Mouse (Mus musculus) MEL (cell line): ENCODE data around the gene Plxdc2. TPM values are rescaled to one million over a fixed set of nuclear protein-coding genes. Genes with fewer than 3 reads are reported as not detected.

ENCODE experiments used
- DNase-seq: peaks from one replicate; pipeline ENCODE4 v3.0.0; 2011; ENCODE audit warnings: low read depth, low spot score
- H3K27ac ChIP-seq: 2 replicates; pipeline ENCODE4 v1.5.1; 2012; ENCODE audit warnings: low read depth, mild to moderate bottlenecking, control low read depth, low read length, moderate library complexity; ENCODE audit not compliant: control insufficient read depth
- H3K27me3 ChIP-seq, 2 experiments: fragments of 150-350 bp in 1 of 2; sonication (generic) in 1 of 2; 2 replicates each; pipeline ENCODE4 v1.6.1; 2012; ENCODE audit warnings: low read length in 2 of 2, mild to moderate bottlenecking in 2 of 2, improper control_type of control experiment in 1 of 2, moderate library complexity in 1 of 2; ENCODE audit not compliant: insufficient read depth in 2 of 2, control insufficient read depth in 1 of 2
- H3K36me3 ChIP-seq, 2 experiments: 2 replicates each; pipeline ENCODE4 v1.6.1; 2012 to 2014; ENCODE audit warnings: low read length in 2 of 2, improper control_type of control experiment in 1 of 2, inconsistent platforms in 1 of 2, mild to moderate bottlenecking in 1 of 2; ENCODE audit not compliant: insufficient read depth in 2 of 2, control insufficient read depth in 1 of 2
- H3K4me1 ChIP-seq, 2 experiments: fragments of 150-350 bp in 1 of 2; sonication (generic) in 1 of 2; 2 replicates each; pipeline ENCODE4 v1.6.1; 2012; ENCODE audit warnings: low read length in 2 of 2, improper control_type of control experiment in 1 of 2, mild to moderate bottlenecking in 1 of 2; ENCODE audit not compliant: insufficient read depth in 2 of 2, control insufficient read depth in 1 of 2
- H3K4me3 ChIP-seq, 2 experiments: fragments of 150-350 bp in 1 of 2; sonication (generic) in 1 of 2; 2 replicates each; pipeline ENCODE4 v1.5.1; 2012; ENCODE audit warnings: low read depth in 2 of 2, low read length in 2 of 2, mild to moderate bottlenecking in 2 of 2, moderate library complexity in 2 of 2, control low read depth in 1 of 2, improper control_type of control experiment in 1 of 2; ENCODE audit not compliant: control insufficient read depth in 1 of 2, insufficient read depth in 1 of 2
- H3K79me2 ChIP-seq: 2 replicates; pipeline ENCODE4 v1.6.1; 2012; ENCODE audit warnings: mild to moderate bottlenecking, low read length, moderate library complexity; ENCODE audit not compliant: control insufficient read depth, poor library complexity, insufficient read depth
- H3K9ac ChIP-seq: 2 replicates; pipeline ENCODE4 v1.6.1; 2012; ENCODE audit warnings: low read depth, mild to moderate bottlenecking, control low read depth, low read length, moderate library complexity; ENCODE audit not compliant: control insufficient read depth, poor library complexity, severe bottlenecking
- H3K9me3 ChIP-seq: fragments of 150-350 bp; sonication (generic); replicated peaks from 2 replicates; pipeline ENCODE4 v1.6.1; 2012; ENCODE audit warnings: mild to moderate bottlenecking, low read length, improper control_type of control experiment, moderate library complexity; ENCODE audit not compliant: insufficient read depth
- ELF1 ChIP-seq: IDR thresholded peaks from 2 replicates; pipeline ENCODE4 v1.6.1; 2014; ENCODE audit warnings: low read depth, mild to moderate bottlenecking, inconsistent platforms, low read length, improper control_type of control experiment, moderate library complexity
- ETS1 ChIP-seq: IDR thresholded peaks from 2 replicates; pipeline ENCODE4 v1.6.1; 2012; ENCODE audit warnings: low read depth, mild to moderate bottlenecking, inconsistent platforms, low read length, improper control_type of control experiment, moderate library complexity
- HCFC1 ChIP-seq: IDR thresholded peaks from 2 replicates; pipeline ENCODE4 v1.6.1; 2012; ENCODE audit warnings: low read depth, mild to moderate bottlenecking, inconsistent platforms, low read length, improper control_type of control experiment, moderate library complexity
- JUND ChIP-seq: IDR thresholded peaks from 2 replicates; pipeline ENCODE4 v1.6.1; 2011; ENCODE audit warnings: low read depth, mild to moderate bottlenecking, improper control_type of control experiment, low read length
- MXI1 ChIP-seq: IDR thresholded peaks from 2 replicates; pipeline ENCODE4 v1.6.1; 2011; ENCODE audit warnings: mild to moderate bottlenecking, low read depth, low read length, improper control_type of control experiment
- NELFE ChIP-seq: IDR thresholded peaks from 2 replicates; pipeline ENCODE4 v1.6.1; 2011; ENCODE audit warnings: low read depth, low read length, improper control_type of control experiment
- NRF1 ChIP-seq: IDR thresholded peaks from 2 replicates; pipeline ENCODE4 v1.6.1; 2014; ENCODE audit warnings: low read depth, mild to moderate bottlenecking, inconsistent platforms, low read length, improper control_type of control experiment, moderate library complexity; ENCODE audit not compliant: poor library complexity, insufficient read depth, severe bottlenecking
- POLR2AphosphoS2 ChIP-seq: IDR thresholded peaks from 2 replicates; pipeline ENCODE4 v1.6.1; 2011; ENCODE audit warnings: low read length, improper control_type of control experiment
- POLR2AphosphoS5 ChIP-seq: IDR thresholded peaks from 2 replicates; pipeline ENCODE4 v1.6.1; 2012; ENCODE audit warnings: low read depth, borderline replicate concordance, mild to moderate bottlenecking, inconsistent platforms, low read length, moderate library complexity, mixed read lengths
- RAD21 ChIP-seq: IDR thresholded peaks from 2 replicates; pipeline ENCODE4 v1.6.1; 2011; ENCODE audit warnings: mild to moderate bottlenecking, low read depth, low read length, improper control_type of control experiment
- SIN3A ChIP-seq: IDR thresholded peaks from 2 replicates; pipeline ENCODE4 v1.6.1; 2012; ENCODE audit warnings: low read length, improper control_type of control experiment, inconsistent platforms
- TBP ChIP-seq: IDR thresholded peaks from 2 replicates; pipeline ENCODE4 v1.8.0; 2011; ENCODE audit warnings: low read depth, low read length, improper control_type of control experiment
- USF2 ChIP-seq, 2 experiments: IDR thresholded peaks; 2 replicates each; pipeline ENCODE4 v1.6.1; 2011 to 2012; ENCODE audit warnings: improper control_type of control experiment in 2 of 2, low read length in 2 of 2, borderline replicate concordance in 1 of 2, inconsistent platforms in 1 of 2, low read depth in 1 of 2, mild to moderate bottlenecking in 1 of 2; ENCODE audit not compliant: insufficient read depth in 1 of 2
- ZC3H11A ChIP-seq: IDR thresholded peaks from 2 replicates; pipeline ENCODE4 v1.6.1; 2012; ENCODE audit warnings: low read depth, mild to moderate bottlenecking, inconsistent platforms, low read length, improper control_type of control experiment
- ZNF384 ChIP-seq: IDR thresholded peaks from 2 replicates; pipeline ENCODE4 v1.6.1; 2012; ENCODE audit warnings: low read depth, mild to moderate bottlenecking, inconsistent platforms, low read length, improper control_type of control experiment
- polyA plus RNA-seq, 2 experiments: library from polyadenylated mRNA; stranded (reverse) in 1 of 2; unstranded in 1 of 2; fragments of >175 nt in 1 of 2; fragments of >200 nt in 1 of 2; gene quantifications; 2 replicates each; pipeline versions ENCODE4 v1.2.1 to v1.2.4; 2012; ENCODE audit warnings: low replicate concordance in 2 of 2, low read depth in 1 of 2; ENCODE audit not compliant: insufficient read length in 2 of 2, insufficient read depth in 1 of 2, missing spikeins in 1 of 2
- total RNA-seq: library from RNA; depleted of rRNA; stranded (reverse); fragments of 300-350 nt; gene quantifications from 2 replicates; pipeline ENCODE4 v1.2.3, GENCODE M21; 2012

The Plxdc2 gene
- total and polyA plus RNA-seq, 3 experiments: not detected

DNA sequence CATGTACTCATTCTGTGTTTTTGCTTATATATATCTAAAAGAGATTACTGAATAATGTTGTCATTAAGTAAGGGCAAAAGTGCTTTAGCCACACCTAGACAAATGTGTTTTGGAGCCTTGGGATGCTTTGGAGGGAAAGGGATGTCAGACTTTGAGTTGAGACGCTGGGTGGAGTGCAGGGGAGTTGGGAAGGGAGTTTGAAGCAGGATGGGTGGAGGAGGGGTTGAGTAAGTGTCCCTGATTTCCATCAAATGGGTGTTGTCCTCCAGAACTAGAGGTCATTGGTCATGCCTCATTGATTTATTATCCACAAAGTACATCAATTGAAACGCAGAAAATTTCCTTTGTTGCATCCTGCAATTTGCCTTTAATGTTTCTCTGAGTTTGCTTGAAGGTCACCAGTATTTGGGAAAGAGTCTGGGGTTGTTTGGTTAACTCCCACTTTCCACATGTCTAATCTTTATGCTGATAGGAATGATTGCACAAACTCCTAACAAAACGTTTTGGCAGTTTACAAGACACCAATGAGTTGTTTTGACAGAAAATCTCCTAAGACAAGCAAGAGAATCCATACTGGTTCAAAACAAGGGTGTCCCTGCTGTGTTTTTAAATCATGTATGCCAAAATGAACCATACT lies 58.4 kb downstream of the Plxdc2 start:
- Histone ChIP-seq H3K9me3 (no peaks in the 10 kb centered on the region), H3K4me1 (no peaks in the 10 kb centered on the region), H3K36me3 (no peaks in the 10 kb centered on the region), H3K79me2 (no peaks in the 10 kb centered on the region), H3K27me3 (no peaks in the 10 kb centered on the region), H3K4me3 (no peak overlapping the region), H3K9ac (no peak overlapping the region), H3K27ac (no peak overlapping the region)
- no peak for TF ChIP-seq POLR2AphosphoS2
- TF ChIP-seq NELFE: no peak
- no peak for TF ChIP-seq ETS1
- DNase-seq: no peak

DNA sequence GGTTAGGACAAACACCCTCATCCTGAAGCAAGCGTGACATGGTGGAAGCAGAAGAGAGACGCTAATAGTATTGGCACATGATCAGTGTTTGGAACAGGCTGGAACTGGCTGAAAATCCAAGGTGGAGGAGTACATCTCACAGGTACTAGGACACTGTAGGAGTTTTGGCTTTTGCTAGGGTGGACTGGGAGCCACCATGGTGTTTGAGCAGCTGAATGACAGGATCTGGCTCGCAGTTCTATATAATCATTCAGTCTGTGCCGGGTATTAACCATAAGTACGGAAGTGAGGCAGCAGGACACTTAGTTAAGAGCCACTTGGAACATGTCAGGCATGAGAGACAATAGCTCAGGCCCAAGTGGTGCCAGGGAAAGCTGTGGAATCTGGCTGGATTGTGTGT lies 82.9 kb downstream of the Plxdc2 start:
- Histone ChIP-seq H3K9ac (no peak overlapping the region), H3K36me3 (no peaks in the 10 kb centered on the region), H3K27ac (no peak overlapping the region), H3K79me2 (no peaks in the 10 kb centered on the region), H3K4me1 (no peaks in the 10 kb centered on the region)
- TF ChIP-seq USF2 (IDR thresholded peaks at IDR 0.05; ENCODE audit: borderline replicate concordance in 1 of 2, insufficient read depth in 1 of 2, low read depth in 1 of 2, low read length in 2 of 2): no peak
- TF ChIP-seq JUND: no peak
- no peak for TF ChIP-seq RAD21
- TF ChIP-seq ELF1: no peak
- no peak for TF ChIP-seq NELFE
- TF ChIP-seq, all 39 proteins: peak for 0
- Histone ChIP-seq H3K9me3 (no peaks in the 10 kb centered on the region), H3K4me3 (no peak overlapping the region), H3K27me3 (peaks cover 0 to 2% of the 10 kb centered on the region in 2 experiments; a peak in 2 of 4 replicates)
- no peak for DNase-seq

DNA sequence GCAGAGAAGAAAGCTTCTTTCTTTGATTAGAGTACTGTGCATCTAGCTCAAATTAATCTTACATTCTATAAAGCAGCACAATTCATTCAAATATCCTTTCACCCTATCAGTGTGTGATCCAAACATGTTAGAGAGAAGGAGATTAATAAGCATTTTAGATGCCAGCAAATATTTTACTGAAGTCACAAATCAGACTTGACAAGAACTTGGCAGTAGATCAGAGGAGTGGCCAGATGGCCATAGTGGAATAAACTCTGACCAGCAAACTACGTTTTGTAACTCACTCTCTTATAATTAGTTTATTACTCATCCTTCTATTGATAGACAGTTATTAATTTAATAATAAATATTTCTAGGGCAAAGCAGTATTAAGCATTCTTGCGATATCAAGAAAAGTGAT lies 86.5 kb downstream of the Plxdc2 start:
- Histone ChIP-seq H3K36me3 (no peaks in the 10 kb centered on the region), H3K9me3 (no peaks in the 10 kb centered on the region), H3K4me3 (no peak overlapping the region), H3K27ac (no peak overlapping the region), H3K4me1 (no peaks in the 10 kb centered on the region), H3K9ac (no peak overlapping the region), H3K79me2 (no peaks in the 10 kb centered on the region), H3K27me3 (peaks cover 0 to 2% of the 10 kb centered on the region in 2 experiments; a peak in 2 of 4 replicates)
- TF ChIP-seq ZC3H11A: no peak
- TF ChIP-seq NRF1: no peak
- TF ChIP-seq ETS1: no peak
- no peak for TF ChIP-seq NELFE
- TF ChIP-seq HCFC1: no peak
- TF ChIP-seq MXI1: no peak
- no peak for TF ChIP-seq TBP
- TF ChIP-seq POLR2AphosphoS5: no peak
- no peak for TF ChIP-seq SIN3A
- TF ChIP-seq ZNF384: no peak
- DNase-seq: no peak
